Mouse (Mus musculus) frontal cortex, postnatal 10 days (tissue): Measurements from ENCODE around the gene Zfp318.

ENCODE experiments used
- DNase-seq, 2 experiments: peaks; one replicate each; pipeline ENCODE4 v3.0.0; 2022; ENCODE audit warnings: low spot score in 2 of 2, mixed read lengths in 1 of 2

Zfp318 gene

GRCm38 (mm10) chr17:46383294-46384060, at the start of gene Zfp318:
Gene Zfp318, plus strand, starts transcription at chr17:46383731.
- DNase-seq: peak; percentile 95 to 97

GRCm38 (mm10) chr17:46336475-46336874, 47.1 kb upstream of the Zfp318 start:
- DNase-seq: no peak

GRCm38 (mm10) chr17:46341208-46341607, 42.3 kb upstream of the Zfp318 start:
- DNase-seq: no peak

GRCm38 (mm10) chr17:46351026-46351700, 32.4 kb upstream of the Zfp318 start:
- DNase-seq: no peak

- no peak for DNase-seq
Observed at GRCm38 (mm10) chr17:46371783-46372182, 11.7 kb upstream of the Zfp318 start.

GRCm38 (mm10) chr17:46378564-46378963, 5.0 kb upstream of the Zfp318 start:
- no peak for DNase-seq

GRCm38 (mm10) chr17:46384061-46384801, 700 bp downstream of the Zfp318 start:
- DNase-seq: peak; percentile 17 to 26

GRCm38 (mm10) chr17:46388200-46388599, 4.7 kb downstream of the Zfp318 start:
- no peak for DNase-seq

GRCm38 (mm10) chr17:46393012-46393411, 9.5 kb downstream of the Zfp318 start:
- peak in 1 of 2 experiments; percentile 16 for DNase-seq

- DNase-seq: no peak
Observed at GRCm38 (mm10) chr17:46394631-46395030, 11.1 kb downstream of the Zfp318 start.

GRCm38 (mm10) chr17:46408478-46408877, 24.9 kb downstream of the Zfp318 start:
- DNase-seq: no peak

GRCm38 (mm10) chr17:46418628-46419027, 35.1 kb downstream of the Zfp318 start:
- no peak for DNase-seq

GRCm38 (mm10) chr17:46419717-46420116, 36.2 kb downstream of the Zfp318 start:
- DNase-seq: no peak

- no peak for DNase-seq
Observed at GRCm38 (mm10) chr17:46426496-46426895, 43.0 kb downstream of the Zfp318 start.

- no peak for DNase-seq
Observed at GRCm38 (mm10) chr17:46428761-46429414, 45.4 kb downstream of the Zfp318 start, which contains the start of gene Crip3. Gene Crip3, plus strand, starts transcription at chr17:46428926.

GRCm38 (mm10) chr17:46433627-46434026, 50.1 kb downstream of the Zfp318 start:
- no peak for DNase-seq

GRCm38 (mm10) chr17:46436672-46437366, 53.3 kb downstream of the Zfp318 start:
- DNase-seq: no peak

- DNase-seq: no peak
Observed at GRCm38 (mm10) chr17:46438298-46438873, 54.9 kb downstream of the Zfp318 start, which contains the start of gene Slc22a7. Gene Slc22a7, minus strand, starts transcription at chr17:46438457.

- DNase-seq: no peak
Observed at GRCm38 (mm10) chr17:46439176-46439575, 55.6 kb downstream of the Zfp318 start.

GRCm38 (mm10) chr17:46444839-46445579, 61.5 kb downstream of the Zfp318 start:
- DNase-seq: no peak
